Mouse (Mus musculus): ENCODE results near the gene Usp39. TPM values are rescaled to one million over a fixed set of nuclear protein-coding genes. Genes with fewer than 3 reads are reported as not detected.

Gene Usp39
- polyA plus RNA-seq, 1 experiment: 17.8 TPM

GRCm38 (mm10) chr6:72359343-72359742 lies 14.4 kb upstream of the Usp39 start:
- Histone ChIP-seq H3K27me3 (replicated peaks; ENCODE audit: control insufficient read depth, insufficient read depth, low read length) (no peaks in the 10 kb centered on the region), H3K4me3 (ENCODE audit: insufficient read depth, low read depth, low read length) (no peak overlapping the region), H3K27ac (ENCODE audit: insufficient read depth, low read depth, low read length) (peak overlapping the region; percentile 94), H3K4me1 (ENCODE audit: control insufficient read depth, insufficient read depth, low read length) (peaks cover 27% of the 10 kb centered on the region; the same call in 1 of the 2 replicates), H3K36me3 (ENCODE audit: control insufficient read depth, insufficient read depth, low read length) (peaks cover 7% of the 10 kb centered on the region; the same call in 1 of the 2 replicates)
- no peak for DNase-seq
- WGBS: 32% methylated on average over 2 of the region's 2 CpGs
- no peak for TF ChIP-seq CTCF (conservative IDR thresholded peaks at IDR 0.05; ENCODE audit: insufficient read depth, insufficient read length, low read depth, low read length)
- no peak for TF ChIP-seq POLR2A (IDR thresholded peaks at IDR 0.05; ENCODE audit: low read depth, low read length)

DNA sequence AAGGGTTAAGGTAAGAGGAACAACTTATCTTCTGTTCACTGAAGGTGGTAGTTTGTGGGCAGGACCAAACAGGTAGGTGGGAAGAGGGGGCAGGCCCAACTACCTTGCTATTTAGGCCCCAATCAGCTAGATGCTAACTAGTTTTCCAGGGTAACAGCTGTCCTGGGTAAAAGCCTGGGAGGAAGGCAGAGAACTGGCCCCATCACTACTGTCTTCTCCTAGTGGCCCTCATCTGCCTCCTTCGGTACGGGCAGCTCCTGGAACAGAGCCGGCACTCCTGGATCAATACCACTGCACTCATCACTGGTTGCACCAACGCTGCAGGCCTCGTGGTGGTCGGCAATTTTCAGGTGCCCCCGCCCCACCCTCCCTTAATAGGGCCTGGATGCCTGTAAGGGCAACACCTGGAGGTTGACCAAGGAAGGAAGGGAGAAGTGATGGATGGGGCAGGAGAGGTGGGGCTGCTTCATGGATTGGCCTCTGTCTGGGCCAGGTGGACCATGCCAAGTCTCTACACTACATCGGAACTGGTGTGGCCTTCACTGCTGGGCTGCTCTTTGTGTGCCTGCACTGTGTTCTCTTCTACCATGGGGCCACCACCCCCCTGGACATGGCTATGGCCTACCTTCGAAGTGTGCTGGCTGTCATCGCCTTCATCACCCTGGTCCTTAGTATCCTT lies 13.2 kb upstream of the Usp39 start:
- no peak for DNase-seq
- Histone ChIP-seq H3K27me3 (replicated peaks; ENCODE audit: control insufficient read depth, insufficient read depth, low read length) (no peaks in the 10 kb centered on the region), H3K36me3 (ENCODE audit: control insufficient read depth, insufficient read depth, low read length) (peaks cover 7% of the 10 kb centered on the region; the same call in 1 of the 2 replicates), H3K27ac (ENCODE audit: insufficient read depth, low read depth, low read length) (no peak overlapping the region), H3K4me3 (ENCODE audit: insufficient read depth, low read depth, low read length) (no peak overlapping the region), H3K4me1 (ENCODE audit: control insufficient read depth, insufficient read depth, low read length) (peaks cover 30% of the 10 kb centered on the region; the same call in 1 of the 2 replicates)
- WGBS: 75% methylated on average over 10 of the region's 10 CpGs
- TF ChIP-seq CTCF (conservative IDR thresholded peaks at IDR 0.05; ENCODE audit: insufficient read depth, insufficient read length, low read depth, low read length) (no peak), POLR2A (IDR thresholded peaks at IDR 0.05; ENCODE audit: low read depth, low read length) (peak; percentile 47)

- Histone ChIP-seq H3K4me3 (ENCODE audit: insufficient read depth, low read depth, low read length) (peak overlapping the region; percentile 8; the same call in 1 of the 2 replicates), H3K27ac (ENCODE audit: insufficient read depth, low read depth, low read length) (no peak overlapping the region), H3K36me3 (ENCODE audit: control insufficient read depth, insufficient read depth, low read length) (peaks cover 7% of the 10 kb centered on the region; the same call in 1 of the 2 replicates), H3K4me1 (ENCODE audit: control insufficient read depth, insufficient read depth, low read length) (peaks cover 33% of the 10 kb centered on the region; the same call in 1 of the 2 replicates), H3K27me3 (replicated peaks; ENCODE audit: control insufficient read depth, insufficient read depth, low read length) (no peaks in the 10 kb centered on the region)
- WGBS: 50% methylated on average over 5 of the region's 5 CpGs
- DNase-seq: peak; percentile 40
- no peak for TF ChIP-seq CTCF (conservative IDR thresholded peaks at IDR 0.05; ENCODE audit: insufficient read depth, insufficient read length, low read depth, low read length)
- TF ChIP-seq POLR2A (IDR thresholded peaks at IDR 0.05; ENCODE audit: low read depth, low read length): no peak
Measured at GRCm38 (mm10) chr6:72357164-72358079, 12.4 kb upstream of the Usp39 start.

GRCm38 (mm10) chr6:72356001-72356532 lies 11.1 kb upstream of the Usp39 start:
- TF ChIP-seq CTCF (conservative IDR thresholded peaks at IDR 0.05; ENCODE audit: insufficient read depth, insufficient read length, low read depth, low read length) (no peak), POLR2A (IDR thresholded peaks at IDR 0.05; ENCODE audit: low read depth, low read length) (no peak)
- DNase-seq: peak; percentile 72
- H3K27ac ChIP-seq (ENCODE audit: insufficient read depth, low read depth, low read length): peak overlapping the region; percentile 92
- H3K27me3 ChIP-seq (replicated peaks; ENCODE audit: control insufficient read depth, insufficient read depth, low read length): no peaks in the 10 kb centered on the region
- peak overlapping the region; percentile 73 for H3K4me3 ChIP-seq (ENCODE audit: insufficient read depth, low read depth, low read length)
- H3K4me1 ChIP-seq (ENCODE audit: control insufficient read depth, insufficient read depth, low read length): peaks cover 36% of the 10 kb centered on the region; the same call in 1 of the 2 replicates
- peaks cover 7% of the 10 kb centered on the region; the same call in 1 of the 2 replicates for H3K36me3 ChIP-seq (ENCODE audit: control insufficient read depth, insufficient read depth, low read length)
- WGBS: 29% methylated on average over 8 of the region's 8 CpGs

- no peaks in the 10 kb centered on the region for H3K27me3 ChIP-seq (replicated peaks; ENCODE audit: control insufficient read depth, insufficient read depth, low read length)
- H3K4me1 ChIP-seq (ENCODE audit: control insufficient read depth, insufficient read depth, low read length): peaks cover 38% of the 10 kb centered on the region; the same call in 1 of the 2 replicates
- DNase-seq: peak; percentile 95
- H3K4me3 ChIP-seq (ENCODE audit: insufficient read depth, low read depth, low read length): peak within 1 kb of the TSS; percentile 73
- WGBS: under 1% methylated on average over 69 of the region's 71 CpGs
- peaks cover 4% of the 10 kb centered on the region; the same call in 1 of the 2 replicates for H3K36me3 ChIP-seq (ENCODE audit: control insufficient read depth, insufficient read depth, low read length)
- peak within 1 kb of the TSS; percentile 96 for H3K27ac ChIP-seq (ENCODE audit: insufficient read depth, low read depth, low read length)
- no peak for TF ChIP-seq POLR2A (IDR thresholded peaks at IDR 0.05; ENCODE audit: low read depth, low read length)
- TF ChIP-seq CTCF (conservative IDR thresholded peaks at IDR 0.05; ENCODE audit: insufficient read depth, insufficient read length, low read depth, low read length): peak; percentile 29; the same call in 1 of the 2 replicates
Measured at GRCm38 (mm10) chr6:72355066-72355911, 10.3 kb upstream of the Usp39 start, which contains the start of gene Tmem150a. TSS of gene Tmem150a (plus strand) at chr6:72355447.

DNA sequence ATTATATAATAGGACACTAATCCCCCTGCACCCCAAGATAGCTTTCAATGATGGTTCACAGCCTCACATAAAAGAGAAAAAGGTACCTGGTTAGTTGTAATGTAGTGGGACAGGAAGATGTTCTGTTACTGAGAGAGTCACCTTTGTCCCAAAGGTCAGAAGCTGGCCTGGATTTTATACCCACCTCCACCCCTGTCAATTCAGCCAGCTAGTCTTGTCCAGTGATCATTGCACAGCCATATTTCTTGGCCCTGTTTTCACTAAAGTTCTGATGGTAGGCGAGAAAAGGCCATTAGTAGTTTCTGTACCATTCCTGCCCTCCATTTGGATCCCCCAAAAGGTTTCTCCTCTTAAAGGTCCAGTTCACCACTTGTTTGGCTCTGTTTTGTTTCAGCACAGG lies 9.0 kb upstream of the Usp39 start:
- no peak for TF ChIP-seq CTCF (conservative IDR thresholded peaks at IDR 0.05; ENCODE audit: insufficient read depth, insufficient read length, low read depth, low read length)
- TF ChIP-seq POLR2A (IDR thresholded peaks at IDR 0.05; ENCODE audit: low read depth, low read length): no peak
- 47% methylated on average over 1 of the region's 1 CpGs for WGBS
- DNase-seq: peak; percentile 57
- Histone ChIP-seq H3K27ac (ENCODE audit: insufficient read depth, low read depth, low read length) (peak overlapping the region; percentile 80; the same call in 1 of the 2 replicates), H3K4me1 (ENCODE audit: control insufficient read depth, insufficient read depth, low read length) (peaks cover 42% of the 10 kb centered on the region), H3K27me3 (replicated peaks; ENCODE audit: control insufficient read depth, insufficient read depth, low read length) (no peaks in the 10 kb centered on the region), H3K4me3 (ENCODE audit: insufficient read depth, low read depth, low read length) (no peak overlapping the region), H3K36me3 (ENCODE audit: control insufficient read depth, insufficient read depth, low read length) (no peaks in the 10 kb centered on the region; the same call in 1 of the 2 replicates)
